8 mouse cellular contexts compared by ENCODE assay signal in the genomic region with DNA sequence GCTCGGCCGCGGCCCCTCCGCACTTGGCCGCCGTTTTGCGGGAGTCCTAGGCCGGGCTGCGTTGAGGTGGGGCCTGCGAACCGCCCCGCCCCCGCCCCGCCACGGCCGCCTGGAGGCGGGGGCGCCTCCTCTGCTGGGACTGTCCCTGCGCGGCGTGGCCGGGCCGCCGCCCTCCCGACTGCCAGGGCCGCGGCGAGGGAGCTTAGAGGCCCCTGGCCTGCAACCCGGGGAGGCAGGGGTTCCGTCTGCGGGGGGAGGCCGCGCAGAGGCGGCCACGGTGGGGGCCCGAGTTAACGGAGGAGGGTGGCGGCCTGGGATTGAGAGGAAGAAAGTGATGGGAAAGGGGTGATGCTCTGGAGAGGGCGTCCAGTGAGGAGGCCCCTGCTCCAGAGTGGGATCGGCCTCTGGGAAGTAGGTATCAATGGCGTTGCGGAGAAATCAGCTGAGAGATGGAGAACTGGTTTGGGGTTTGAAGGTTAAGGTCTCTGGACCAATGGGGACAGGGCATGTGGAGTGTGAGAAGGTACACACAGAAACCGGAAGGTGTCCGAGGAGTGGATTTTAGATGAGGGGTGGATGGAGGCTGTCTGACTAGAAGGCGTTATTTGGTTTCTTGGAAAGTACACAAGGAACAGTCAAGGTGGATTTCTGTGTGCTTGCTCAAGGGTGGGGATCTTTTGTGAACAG. TPM values are rescaled to one million over a fixed set of nuclear protein-coding genes. Genes with fewer than 3 reads are reported as not detected.
A peak's percentile ranks its signal among the peaks of the same experiment; 100 is the strongest.
DNase-seq lines count a peak whose midpoint lies in the region; ATAC-seq and TF ChIP-seq lines count a peak whose summit lies in the region.

No protein-coding gene starts in this region.

- peak; percentile 81 for ATAC-seq in hindbrain, embryonic 13.5 days (ENCODE audit: low FRiP score)
- peak; percentile 75 for ATAC-seq in lung, postnatal 0 days
- peak; percentile 78 for ATAC-seq in stomach, embryonic 16.5 days (ENCODE audit: insufficient read depth, low FRiP score)

- TF ChIP-seq CTCF in C2C12 (IDR thresholded peaks at IDR 0.05; ENCODE audit: control insufficient read depth, insufficient read depth, insufficient read length): no peak
- TF ChIP-seq CTCF in lung, postnatal 0 days (IDR thresholded peaks at IDR 0.05): no peak

- H3K4me2 ChIP-seq in hindbrain, embryonic 13.5 days: peak overlapping the region; percentile 83
- H3K4me2 ChIP-seq in lung, postnatal 0 days (replicated peaks; ENCODE audit: low read depth, low read length): peak overlapping the region; percentile 85
- peak overlapping the region; percentile 58 for H3K4me2 ChIP-seq in stomach, embryonic 16.5 days (ENCODE audit: low read depth, low read length)

- H3K79me2 ChIP-seq in C2C12 (ENCODE audit: control insufficient read depth, insufficient read depth): peaks cover 52% of the 10 kb centered on the region

- no peaks in the 10 kb centered on the region for H3K9me3 ChIP-seq in heart, embryonic 10.5 days
- no peaks in the 10 kb centered on the region for H3K9me3 ChIP-seq in hindbrain, embryonic 13.5 days
- H3K9me3 ChIP-seq in lung, postnatal 0 days (ENCODE audit: low read length): no peaks in the 10 kb centered on the region
- no peaks in the 10 kb centered on the region for H3K9me3 ChIP-seq in stomach, embryonic 16.5 days (replicated peaks; ENCODE audit: control insufficient read depth, low read length)

- TF ChIP-seq EP300 in lung, postnatal 0 days (IDR thresholded peaks at IDR 0.05): no peak

- 0% methylated on average over 39 of the region's 45 CpGs for WGBS in heart, embryonic 10.5 days
- 1% methylated on average over 42 of the region's 45 CpGs for WGBS in hindbrain, embryonic 13.5 days
- 0% methylated on average over 27 of the region's 45 CpGs for WGBS in lung, postnatal 0 days
- under 1% methylated on average over 45 of the region's 45 CpGs for whole genome bisulfite sequencing in stomach, embryonic 16.5 days

- H3K4me1 ChIP-seq in heart, embryonic 10.5 days: peaks cover 14% of the 10 kb centered on the region
- H3K4me1 ChIP-seq in hindbrain, embryonic 13.5 days (replicated peaks): peaks cover 25% of the 10 kb centered on the region
- no peaks in the 10 kb centered on the region for H3K4me1 ChIP-seq in lung, postnatal 0 days (ENCODE audit: insufficient read depth, low read depth, low read length)
- H3K4me1 ChIP-seq in stomach, embryonic 16.5 days (ENCODE audit: control insufficient read depth, insufficient read depth, low read length): peaks cover 13% of the 10 kb centered on the region

- peak overlapping the region; percentile 98 for H3K4me3 ChIP-seq in heart, embryonic 10.5 days
- peak overlapping the region; percentile 75 for H3K4me3 ChIP-seq in C2C12 (ENCODE audit: insufficient read depth, poor library complexity, severe bottlenecking)
- H3K4me3 ChIP-seq in hindbrain, embryonic 13.5 days: peak overlapping the region; percentile 94
- peak overlapping the region; percentile 91 for H3K4me3 ChIP-seq in lung, postnatal 0 days (ENCODE audit: low read depth, low read length)
- H3K4me3 ChIP-seq in stomach, embryonic 16.5 days (replicated peaks; ENCODE audit: low read length): peak overlapping the region; percentile 84

- peak; percentile 79 for DNase-seq in heart, embryonic 10.5 days (ENCODE audit: low spot score)
- DNase-seq in heart, adult 11 months: no peak
- peak; percentile 47 for DNase-seq in c-Kit-positive CD71-positive TER-119-positive erythroid progenitor cells, embryonic 14.5 days (ENCODE audit: low spot score)
- DNase-seq in lung, postnatal 0 days (ENCODE audit: low spot score): peak; percentile 60
- no peak for DNase-seq in left cerebral cortex, postnatal 4 days

- H3K9ac ChIP-seq in hindbrain, embryonic 13.5 days: peak overlapping the region; percentile 97
- peak overlapping the region; percentile 84 for H3K9ac ChIP-seq in lung, postnatal 0 days (replicated peaks; ENCODE audit: low read depth)
- peak overlapping the region; percentile 94 for H3K9ac ChIP-seq in stomach, embryonic 16.5 days (ENCODE audit: low read length)

- H3K27ac ChIP-seq in heart, embryonic 10.5 days: peak overlapping the region; percentile 94
- H3K27ac ChIP-seq in hindbrain, embryonic 13.5 days: peak overlapping the region; percentile 96
- peak overlapping the region; percentile 86 for H3K27ac ChIP-seq in lung, postnatal 0 days (ENCODE audit: low read length)
- H3K27ac ChIP-seq in stomach, embryonic 16.5 days (ENCODE audit: low read length): peak overlapping the region; percentile 96

- H3K79me3 ChIP-seq in C2C12 (ENCODE audit: low read depth): peaks cover 50% of the 10 kb centered on the region

- peak overlapping the region; percentile 94 for H3ac ChIP-seq in C2C12 (ENCODE audit: control insufficient read depth, insufficient read length, low read depth)

- peaks cover 6% of the 10 kb centered on the region; the same call in 1 of the 2 replicates for H3K27me3 ChIP-seq in heart, embryonic 10.5 days (ENCODE audit: insufficient read depth, poor library complexity, severe bottlenecking)
- H3K27me3 ChIP-seq in C2C12 (ENCODE audit: control insufficient read depth, insufficient read depth, insufficient read length): no peaks in the 10 kb centered on the region
- peaks cover 4% of the 10 kb centered on the region; the same call in 1 of the 2 replicates for H3K27me3 ChIP-seq in hindbrain, embryonic 13.5 days
- H3K27me3 ChIP-seq in lung, postnatal 0 days (replicated peaks; ENCODE audit: insufficient read depth, low read length): no peaks in the 10 kb centered on the region
- H3K27me3 ChIP-seq in stomach, embryonic 16.5 days (ENCODE audit: control insufficient read depth, insufficient read depth, low read length): no peaks in the 10 kb centered on the region

- intact Hi-C loops in left cerebral cortex, postnatal 4 days (cut with DNase I): no loop called here

- no peaks in the 10 kb centered on the region for H3K36me3 ChIP-seq in heart, embryonic 10.5 days
- H3K36me3 ChIP-seq in C2C12 (ENCODE audit: control insufficient read depth, insufficient read depth): no peaks in the 10 kb centered on the region
- H3K36me3 ChIP-seq in hindbrain, embryonic 13.5 days: no peaks in the 10 kb centered on the region
- no peaks in the 10 kb centered on the region for H3K36me3 ChIP-seq in lung, postnatal 0 days (ENCODE audit: insufficient read depth, low read length)
- H3K36me3 ChIP-seq in stomach, embryonic 16.5 days (ENCODE audit: control insufficient read depth, insufficient read depth, low read length): no peaks in the 10 kb centered on the region

TF ChIP-seq in C2C12, 6 proteins besides CTCF, POLR2A, EP300 and RAD21:
- no peak for TF ChIP-seq MYOG (IDR thresholded peaks at IDR 0.05; ENCODE audit: control insufficient read depth, extremely low read depth, insufficient read length)

RNA-seq across cellular contexts. Expression of a gene that starts 0.5 kb away (rescaled TPM):
- 60.2 and 62.3 TPM in 2 replicates for polyA plus RNA-seq in heart, embryonic 10.5 days (2016; fragmentation: Nextera tagmentation; extraction: Ambion mirVana)
- 13.9 TPM for polyA plus RNA-seq in C2C12 (2012; fragmentation: generic; extraction: Trizol)
- 67.4 and 69.4 TPM in 2 replicates for polyA plus RNA-seq in hindbrain, embryonic 13.5 days (2015; fragmentation: Nextera tagmentation; extraction: Ambion mirVana)
- 39.9 and 50.2 TPM in 2 replicates for polyA plus RNA-seq in lung, postnatal 0 days (2015; fragmentation: Nextera tagmentation; extraction: Ambion mirVana)
- 120 and 130 TPM in 2 replicates for polyA plus RNA-seq in stomach, embryonic 16.5 days (2015; fragmentation: Nextera tagmentation; extraction: Ambion mirVana)
- total RNA-seq in left cerebral cortex, postnatal 4 days (2021): 100 to 1,000 TPM; 124 to 128 TPM

Comparison
In these comparisons a context has a peak if more than half of its experiments do, and no peak if none do; other contexts are left out.
1. DNase-seq: peak in heart, embryonic 10.5 days (single experiment), c-Kit-positive CD71-positive TER-119-positive erythroid progenitor cells, embryonic 14.5 days (single experiment) and lung, postnatal 0 days (single experiment); none in heart, adult 11 months (single experiment) and left cerebral cortex, postnatal 4 days (single experiment).
2. Peak in every context shown above with its lines, with median percentiles within 50 percentile points of each other: H3K27ac ChIP-seq, H3K4me3 ChIP-seq, ATAC-seq, H3K4me2 ChIP-seq and H3K9ac ChIP-seq.